Mouse (Mus musculus): ENCODE measurements around the gene Kansl2. TPM values are rescaled to one million over a fixed set of nuclear protein-coding genes. Genes with fewer than 3 reads are reported as not detected.

The Kansl2 gene
- polyA plus RNA-seq, 1 experiment from 2014 or later: 90.6 TPM

- WGBS: 81% methylated on average over 5 of the region's 5 CpGs
- Histone ChIP-seq H3K4me1 (ENCODE audit: control insufficient read depth, insufficient read depth, low read length) (no peaks in the 10 kb centered on the region), H3K4me2 (replicated peaks; ENCODE audit: low read depth, low read length) (no peak overlapping the region), H3K27ac (ENCODE audit: low read length) (no peak overlapping the region), H3K9me3 (ENCODE audit: control insufficient read depth, low read depth, low read length) (no peaks in the 10 kb centered on the region), H3K36me3 (ENCODE audit: control insufficient read depth, insufficient read depth, low read length) (no peaks in the 10 kb centered on the region), H3K4me3 (ENCODE audit: low read depth, low read length) (no peak overlapping the region), H3K9ac (replicated peaks; ENCODE audit: low read depth, low read length) (no peak overlapping the region), H3K27me3 (ENCODE audit: control insufficient read depth, insufficient read depth, low read length) (no peaks in the 10 kb centered on the region)
- ATAC-seq (ENCODE audit: insufficient number of reproducible peaks, insufficient read depth, low FRiP score, low read depth): no peak
Measured at GRCm38 (mm10) chr15:98476281-98476680, 57.8 kb downstream of the Kansl2 start.

DNA sequence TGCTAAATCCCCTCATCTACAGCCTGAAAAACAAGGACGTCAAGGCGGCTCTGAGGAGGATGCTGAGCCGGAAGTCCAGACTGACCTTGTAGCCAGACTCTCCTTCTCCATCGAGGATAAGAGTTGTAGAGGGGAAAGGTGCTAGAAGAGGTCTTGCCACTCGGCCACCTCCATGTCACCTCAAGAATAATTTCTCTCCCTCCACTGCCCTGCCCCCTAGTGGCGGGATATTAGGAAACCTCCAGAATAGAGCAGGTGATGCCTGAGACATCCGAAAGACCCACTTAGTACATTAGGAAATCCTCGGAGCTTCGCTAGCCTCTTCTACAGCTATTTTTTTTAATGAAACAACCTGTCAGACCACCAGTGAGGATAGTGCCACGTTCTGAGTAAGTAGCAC is 58.7 kb downstream of the Kansl2 start:
- no peak for ATAC-seq (ENCODE audit: insufficient number of reproducible peaks, insufficient read depth, low FRiP score, low read depth)
- no peak overlapping the region for H3K4me2 ChIP-seq (replicated peaks; ENCODE audit: low read depth, low read length)
- H3K4me1 ChIP-seq (ENCODE audit: control insufficient read depth, insufficient read depth, low read length): no peaks in the 10 kb centered on the region
- no peak overlapping the region for H3K4me3 ChIP-seq (ENCODE audit: low read depth, low read length)
- no peaks in the 10 kb centered on the region for H3K27me3 ChIP-seq (ENCODE audit: control insufficient read depth, insufficient read depth, low read length)
- 45% methylated on average over 10 of the region's 10 CpGs for WGBS
- H3K36me3 ChIP-seq (ENCODE audit: control insufficient read depth, insufficient read depth, low read length): no peaks in the 10 kb centered on the region
- no peak overlapping the region for H3K27ac ChIP-seq (ENCODE audit: low read length)
- no peak overlapping the region for H3K9ac ChIP-seq (replicated peaks; ENCODE audit: low read depth, low read length)
- no peaks in the 10 kb centered on the region for H3K9me3 ChIP-seq (ENCODE audit: control insufficient read depth, low read depth, low read length)

DNA sequence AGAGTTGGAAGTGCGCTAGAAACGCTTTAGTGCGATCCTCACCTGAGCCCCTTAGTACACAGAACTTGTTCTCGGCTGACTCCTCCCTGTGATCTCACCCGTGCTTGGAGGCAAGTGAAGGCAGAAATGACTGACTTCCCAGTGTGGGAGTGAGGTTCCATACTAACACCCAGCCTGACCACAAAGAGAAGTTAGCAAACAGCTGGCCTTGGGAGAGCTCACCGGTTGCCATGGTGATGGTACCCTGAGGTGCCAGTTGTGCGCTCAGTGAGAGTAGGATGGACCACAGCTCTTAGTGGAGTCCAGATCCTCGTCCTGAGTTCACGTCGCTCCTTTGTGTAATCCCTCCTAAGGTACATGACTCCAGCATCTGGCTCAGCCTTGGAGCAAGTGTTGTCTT is 59.1 kb downstream of the Kansl2 start:
- H3K27ac ChIP-seq (ENCODE audit: low read length): no peak overlapping the region
- H3K9ac ChIP-seq (replicated peaks; ENCODE audit: low read depth, low read length): no peak overlapping the region
- 80% methylated on average over 10 of the region's 10 CpGs for WGBS
- H3K27me3 ChIP-seq (ENCODE audit: control insufficient read depth, insufficient read depth, low read length): no peaks in the 10 kb centered on the region
- H3K4me3 ChIP-seq (ENCODE audit: low read depth, low read length): no peak overlapping the region
- no peak overlapping the region for H3K4me2 ChIP-seq (replicated peaks; ENCODE audit: low read depth, low read length)
- no peaks in the 10 kb centered on the region for H3K9me3 ChIP-seq (ENCODE audit: control insufficient read depth, low read depth, low read length)
- ATAC-seq (ENCODE audit: insufficient number of reproducible peaks, insufficient read depth, low FRiP score, low read depth): no peak
- no peaks in the 10 kb centered on the region for H3K4me1 ChIP-seq (ENCODE audit: control insufficient read depth, insufficient read depth, low read length)
- H3K36me3 ChIP-seq (ENCODE audit: control insufficient read depth, insufficient read depth, low read length): no peaks in the 10 kb centered on the region

DNA sequence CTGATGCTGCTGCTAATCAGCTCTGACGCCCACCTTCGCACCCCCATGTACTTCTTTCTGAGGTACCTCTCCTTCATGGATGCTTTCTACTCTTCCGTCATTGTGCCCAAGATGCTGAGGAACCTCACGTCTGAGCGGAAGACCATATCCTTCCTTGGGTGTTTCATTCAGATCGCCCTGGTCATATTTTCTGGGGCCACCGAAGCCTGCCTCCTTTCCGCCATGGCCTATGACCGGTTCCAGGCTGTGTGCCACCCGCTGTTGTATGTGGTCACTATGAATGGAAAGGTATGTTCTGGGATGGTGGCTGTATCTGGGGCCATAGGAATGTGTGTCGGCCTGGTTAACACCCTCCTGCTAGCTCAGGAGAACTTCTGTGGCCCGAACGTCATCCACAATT is 62.5 kb downstream of the Kansl2 start:
- Histone ChIP-seq H3K36me3 (ENCODE audit: control insufficient read depth, insufficient read depth, low read length) (no peaks in the 10 kb centered on the region), H3K27ac (ENCODE audit: low read length) (no peak overlapping the region), H3K4me2 (replicated peaks; ENCODE audit: low read depth, low read length) (no peak overlapping the region), H3K9ac (replicated peaks; ENCODE audit: low read depth, low read length) (no peak overlapping the region), H3K9me3 (ENCODE audit: control insufficient read depth, low read depth, low read length) (no peaks in the 10 kb centered on the region), H3K27me3 (ENCODE audit: control insufficient read depth, insufficient read depth, low read length) (no peaks in the 10 kb centered on the region), H3K4me1 (ENCODE audit: control insufficient read depth, insufficient read depth, low read length) (no peaks in the 10 kb centered on the region), H3K4me3 (ENCODE audit: low read depth, low read length) (no peak overlapping the region)
- no peak for ATAC-seq (ENCODE audit: insufficient number of reproducible peaks, insufficient read depth, low FRiP score, low read depth)
- WGBS: 89% methylated on average over 13 of the region's 13 CpGs

DNA sequence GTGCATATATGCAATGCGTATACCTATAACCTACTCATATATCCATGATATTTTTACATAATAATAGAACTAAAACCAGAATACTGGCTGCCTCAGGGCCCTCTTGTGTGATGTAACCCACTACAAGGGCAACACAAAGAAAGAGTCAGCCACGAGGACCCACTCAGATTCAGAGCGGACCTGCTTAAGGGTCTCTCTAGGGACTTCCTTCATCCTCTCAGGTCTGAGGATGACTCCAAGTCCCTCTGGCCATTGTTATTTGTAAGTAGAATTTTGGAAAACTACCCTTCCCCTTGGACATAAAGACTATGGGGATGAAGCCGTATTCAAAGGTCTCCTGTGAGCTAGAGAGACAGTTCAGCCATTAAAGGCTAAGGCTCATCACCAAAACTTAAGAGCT is 64.5 kb downstream of the Kansl2 start, which contains the start of gene OR5BS1P:
OR5BS1P (plus strand) TSS at position 301 of the 400 bp plus-strand sequence.
- no peaks in the 10 kb centered on the region for H3K27me3 ChIP-seq (ENCODE audit: control insufficient read depth, insufficient read depth, low read length)
- H3K9me3 ChIP-seq (ENCODE audit: control insufficient read depth, low read depth, low read length): no peaks in the 10 kb centered on the region
- H3K4me1 ChIP-seq (ENCODE audit: control insufficient read depth, insufficient read depth, low read length): no peaks in the 10 kb centered on the region
- H3K4me2 ChIP-seq (replicated peaks; ENCODE audit: low read depth, low read length): no peak within 1 kb of the TSS
- H3K27ac ChIP-seq (ENCODE audit: low read length): no peak within 1 kb of the TSS
- no peak for ATAC-seq (ENCODE audit: insufficient number of reproducible peaks, insufficient read depth, low FRiP score, low read depth)
- no peak within 1 kb of the TSS for H3K4me3 ChIP-seq (ENCODE audit: low read depth, low read length)
- H3K36me3 ChIP-seq (ENCODE audit: control insufficient read depth, insufficient read depth, low read length): no peaks in the 10 kb centered on the region
- no peak within 1 kb of the TSS for H3K9ac ChIP-seq (replicated peaks; ENCODE audit: low read depth, low read length)
- 91% methylated on average over 4 of the region's 4 CpGs for WGBS

Small RNA genes lying within 50 kb of the gene (microRNA-seq; reads per million reads assigned to microRNA genes)
- gene Mir1291: not detected

Other genes with a start within 250 kb of the Kansl2 start
- 0.74 and 0.87 TPM in 2 replicates for gene Zfp641, start 238.1 kb downstream of the Kansl2 start, polyA plus RNA-seq (2014; fragmentation: Nextera tagmentation; extraction: Ambion mirVana)
- not detected in 2 replicates for gene Olfr285, start 216.9 kb downstream of the Kansl2 start, polyA plus RNA-seq (2014; fragmentation: Nextera tagmentation; extraction: Ambion mirVana)
- not detected in 2 replicates for gene Olfr284, start 193.3 kb downstream of the Kansl2 start, polyA plus RNA-seq (2014; fragmentation: Nextera tagmentation; extraction: Ambion mirVana)
- gene Olfr283, start 153.3 kb downstream of the Kansl2 start, polyA plus RNA-seq (2014; fragmentation: Nextera tagmentation; extraction: Ambion mirVana): not detected in 2 replicates
- not detected in 2 replicates for gene Olfr282, start 103.0 kb downstream of the Kansl2 start, polyA plus RNA-seq (2014; fragmentation: Nextera tagmentation; extraction: Ambion mirVana)
- gene Olfr281, start 81.7 kb downstream of the Kansl2 start, polyA plus RNA-seq (2014; fragmentation: Nextera tagmentation; extraction: Ambion mirVana): not detected in 2 replicates
- gene OR5BS1P, start 64.4 kb downstream of the Kansl2 start, polyA plus RNA-seq (2014; fragmentation: Nextera tagmentation; extraction: Ambion mirVana): not detected in 2 replicates
- not detected in 2 replicates for gene Lalba, start 51.5 kb downstream of the Kansl2 start, polyA plus RNA-seq (2014; fragmentation: Nextera tagmentation; extraction: Ambion mirVana)
- gene Olfr279, start 41.9 kb downstream of the Kansl2 start, polyA plus RNA-seq (2014; fragmentation: Nextera tagmentation; extraction: Ambion mirVana): not detected in 2 replicates
- 60.0 and 61.2 TPM in 2 replicates for gene Ccnt1, start 36.7 kb upstream of the Kansl2 start, polyA plus RNA-seq (2014; fragmentation: Nextera tagmentation; extraction: Ambion mirVana)
- not detected in 2 replicates for gene 4930415O20Rik, start 36.7 kb upstream of the Kansl2 start, polyA plus RNA-seq (2014; fragmentation: Nextera tagmentation; extraction: Ambion mirVana)
- gene Adcy6, start 75.8 kb upstream of the Kansl2 start, polyA plus RNA-seq (2014; fragmentation: Nextera tagmentation; extraction: Ambion mirVana): 21.9 and 23.0 TPM in 2 replicates
- gene Cacnb3, start 96.6 kb upstream of the Kansl2 start, polyA plus RNA-seq (2014; fragmentation: Nextera tagmentation; extraction: Ambion mirVana): 34.4 TPM in 2 replicates
- gene Ddx23, start 128.6 kb upstream of the Kansl2 start, polyA plus RNA-seq (2014; fragmentation: Nextera tagmentation; extraction: Ambion mirVana): 30.1 and 30.3 TPM in 2 replicates
- gene Rnd1, start 143.2 kb upstream of the Kansl2 start, polyA plus RNA-seq (2014; fragmentation: Nextera tagmentation; extraction: Ambion mirVana): 0.75 and 0.83 TPM in 2 replicates
- 1.2 and 1.4 TPM in 2 replicates for gene Ccdc65, start 173.9 kb upstream of the Kansl2 start, polyA plus RNA-seq (2014; fragmentation: Nextera tagmentation; extraction: Ambion mirVana)
- 38.1 and 39.2 TPM in 2 replicates for gene Fkbp11, start 193.9 kb upstream of the Kansl2 start, polyA plus RNA-seq (2014; fragmentation: Nextera tagmentation; extraction: Ambion mirVana)
- gene Arf3, start 228.9 kb upstream of the Kansl2 start, polyA plus RNA-seq (2014; fragmentation: Nextera tagmentation; extraction: Ambion mirVana): 33.2 and 34.5 TPM in 2 replicates
- gene Wnt10b, start 243.9 kb upstream of the Kansl2 start, polyA plus RNA-seq (2014; fragmentation: Nextera tagmentation; extraction: Ambion mirVana): not detected in 2 replicates